ENCODE assay signal across 9 mouse cellular contexts in genomic region chr11:54112920-54113319, GRCm38 (mm10). TPM values are rescaled to one million over a fixed set of nuclear protein-coding genes. Genes with fewer than 3 reads are reported as not detected.
DNase-seq lines count a peak whose midpoint lies in the region; ATAC-seq and TF ChIP-seq lines count a peak whose summit lies in the region.
"Had no signal": no experiment of that assay in that cellular context is flagged by ENCODE, and none has a peak within 500 bp of the region (broad histone marks: within the 10 kb centered on the region; RNA-seq: fewer than 3 reads in every experiment).

No protein-coding gene starts in this region.

- 2% methylated on average over 10 of the region's 10 CpGs for WGBS in hindbrain, embryonic 16.5 days

- no peak overlapping the region for H3K4me3 ChIP-seq in hindbrain, embryonic 16.5 days (ENCODE audit: low read length)
- peak overlapping the region; percentile 22 for H3K4me3 ChIP-seq in left cerebral cortex, adult 2 months

- H3K9me3 ChIP-seq in hindbrain, embryonic 16.5 days (ENCODE audit: control insufficient read depth, low read length) = no peaks in the 10 kb centered on the region

- H3K9ac ChIP-seq in hindbrain, embryonic 16.5 days (ENCODE audit: low read depth, low read length) = peak overlapping the region; percentile 42

- H3K36me3 ChIP-seq in hindbrain, embryonic 16.5 days (ENCODE audit: control insufficient read depth, insufficient read depth, low read length) = no peaks in the 10 kb centered on the region

- no peak for TF ChIP-seq CTCF in left cerebral cortex, adult 2 months (IDR thresholded peaks at IDR 0.05)

- peak overlapping the region; percentile 75 for H3K27ac ChIP-seq in hindbrain, embryonic 16.5 days (ENCODE audit: low read depth, low read length)
- H3K27ac ChIP-seq in left cerebral cortex, adult 2 months = peak overlapping the region; percentile 91

- peak overlapping the region; percentile 20 for H3K4me2 ChIP-seq in hindbrain, embryonic 16.5 days (ENCODE audit: low read length)

- peak; percentile 97 for DNase-seq in ZHBTc4 (ENCODE audit: low read depth, low spot score)
- peak; percentile 96 to 97 for DNase-seq in gastrocnemius, adult 8-10 months (ENCODE audit: low spot score in 2 of 2)
- DNase-seq in left cerebral cortex, adult 2 months (ENCODE audit: extremely low spot score in 1 of 2, low spot score in 2 of 2) = peak; percentile 84 to 88
- peak; percentile 97 for DNase-seq in lung, postnatal 36 days
- peak; percentile 85 to 88 for DNase-seq in right cerebral cortex, adult 2 months (ENCODE audit: low spot score in 2 of 2)
- peak; percentile 98 for DNase-seq in yolk sac, embryonic 10.5 days (ENCODE audit: low spot score)

- ATAC-seq in common myeloid progenitor, adult 5-6 weeks (replicated peaks; ENCODE audit: low read depth, poor library complexity, severe bottlenecking) = peak; percentile 93
- ATAC-seq in hindbrain, embryonic 16.5 days = peak; percentile 97

- no peaks in the 10 kb centered on the region for H3K27me3 ChIP-seq in hindbrain, embryonic 16.5 days (replicated peaks; ENCODE audit: control insufficient read depth, insufficient read depth, low read length)

- H3K4me1 ChIP-seq in hindbrain, embryonic 16.5 days (ENCODE audit: control insufficient read depth, insufficient read depth, low read depth, low read length) = peaks cover 25% of the 10 kb centered on the region

- intact Hi-C loops in left cerebral cortex, adult 2 months (cut with DNase I) = no loop called here

RNA-seq across cellular contexts. Expression of gene P4ha2, which starts 13.0 kb away (rescaled TPM):
- total RNA-seq in common myeloid progenitor, adult 5-6 weeks (2017) = 0.18 TPM in 1 of 2 replicates, not detected in the other
- 10 to 100 TPM; 28.2 to 33.7 (median 31.2) TPM for total RNA-seq in gastrocnemius, adult 8-10 months (2022)
- polyA plus RNA-seq in hindbrain, embryonic 16.5 days (2015; fragmentation: Nextera tagmentation; extraction: Ambion mirVana) = 12.3 and 15.1 TPM in 2 replicates
- total RNA-seq in left cerebral cortex, adult 2 months (2021) = 10 to 100 TPM; 21.8 to 32.0 TPM
- total RNA-seq: neutrophil, adult 5-6 weeks had no signal

RNA-seq across cellular contexts. Expression of gene Pdlim4, which starts 44.1 kb away (rescaled TPM):
- 0.41 TPM in 1 of 2 replicates, not detected in the other for total RNA-seq in common myeloid progenitor, adult 5-6 weeks (2017)
- 1 to 10 TPM; 3.2 to 5.4 (median 3.9) TPM for total RNA-seq in gastrocnemius, adult 8-10 months (2022)
- polyA plus RNA-seq in hindbrain, embryonic 16.5 days (2015; fragmentation: Nextera tagmentation; extraction: Ambion mirVana) = 37.4 and 38.4 TPM in 2 replicates
- 10 to 100 TPM; 13.8 to 14.0 TPM for total RNA-seq in left cerebral cortex, adult 2 months (2021)

Comparison
In these comparisons a context has a peak if more than half of its experiments do, and no peak if none do; other contexts are left out.
1. RNA of gene P4ha2, which starts 13.0 kb away (total RNA-seq): 28.2 to 33.7 TPM in gastrocnemius, adult 8-10 months and 21.8 to 32.0 TPM in left cerebral cortex, adult 2 months; 0.18 TPM in common myeloid progenitor, adult 5-6 weeks; every median in the first group is over 10 times any median in the second.
2. Peak in every context shown above with its lines, with median percentiles within 50 percentile points of each other: DNase-seq.